Mouse (Mus musculus) limb, embryonic 15.5 days (tissue): ENCODE results near the gene Wdfy1. TPM values are rescaled to one million over a fixed set of nuclear protein-coding genes. Genes with fewer than 3 reads are reported as not detected.

Experiments
- ATAC-seq: fragments of 200-750 bp; cut with Nextera tagmentation; 2 replicates; pipeline ENCODE4 v1.8.0; 2017; ENCODE audit warnings: low read depth, moderate TSS enrichment; ENCODE audit not compliant: insufficient number of reproducible peaks, low FRiP score, low TSS enrichment
- H3K27ac ChIP-seq: fragments of 300-500 bp; sonication (generic); 2 replicates; pipeline ENCODE4 v1.5.1; 2015; ENCODE audit warnings: moderate library complexity, mild to moderate bottlenecking, inconsistent platforms
- H3K27me3 ChIP-seq: fragments of 300-500 bp; sonication (generic); 2 replicates; pipeline ENCODE4 v1.6.1; 2015; ENCODE audit warnings: inconsistent platforms
- H3K36me3 ChIP-seq: fragments of 300-500 bp; sonication (generic); 2 replicates; pipeline ENCODE4 v1.6.1; 2015; ENCODE audit warnings: inconsistent platforms
- H3K4me1 ChIP-seq: fragments of 300-500 bp; sonication (generic); 2 replicates; pipeline ENCODE4 v1.6.1; 2015; ENCODE audit warnings: inconsistent platforms
- H3K4me2 ChIP-seq: fragments of 300-500 bp; sonication (generic); 2 replicates; pipeline ENCODE4 v1.6.1; 2015; ENCODE audit warnings: mild to moderate bottlenecking, inconsistent platforms
- H3K4me3 ChIP-seq: fragments of 300-500 bp; sonication (generic); 2 replicates; pipeline ENCODE4 v1.5.1; 2015; ENCODE audit warnings: mild to moderate bottlenecking, inconsistent platforms
- H3K9ac ChIP-seq: fragments of 300-500 bp; sonication (generic); 2 replicates; pipeline ENCODE4 v1.6.1; 2015; ENCODE audit warnings: inconsistent platforms
- H3K9me3 ChIP-seq: fragments of 300-500 bp; sonication (generic); 2 replicates; pipeline ENCODE4 v1.6.1; 2016; ENCODE audit warnings: inconsistent platforms
- WGBS: fragments of 180-500 bp; shearing (Covaris S2); methylation state at CpG from one replicate; pipeline ENCODE4 v1.1.7; 2015; 5-methylcytosine and 5-hydroxymethylcytosine counted together
- polyA plus RNA-seq: library from polyadenylated mRNA; unstranded; fragments of >200 nt; fragmentation: Nextera tagmentation; extraction: Ambion mirVana; gene quantifications from 2 replicates; pipeline ENCODE4 v1.2.1, GENCODE M21; 2015

The Wdfy1 gene
- polyA plus RNA-seq, 1 experiment from 2014 or later, result 36.3 TPM

GRCm38 (mm10) chr1:79706707-79707106 lies 69.2 kb downstream of the Wdfy1 start:
- Histone ChIP-seq H3K4me1 (peaks cover 3% of the 10 kb centered on the region; the same call in 1 of the 2 replicates), H3K36me3 (peaks cover 19% of the 10 kb centered on the region), H3K4me2 (no peak overlapping the region), H3K27me3 (no peaks in the 10 kb centered on the region), H3K9me3 (no peaks in the 10 kb centered on the region), H3K9ac (no peak overlapping the region), H3K4me3 (no peak overlapping the region), H3K27ac (no peak overlapping the region)
- ATAC-seq, result no peak
- WGBS, result 84% methylated on average over 3 of the region's 3 CpGs

DNA sequence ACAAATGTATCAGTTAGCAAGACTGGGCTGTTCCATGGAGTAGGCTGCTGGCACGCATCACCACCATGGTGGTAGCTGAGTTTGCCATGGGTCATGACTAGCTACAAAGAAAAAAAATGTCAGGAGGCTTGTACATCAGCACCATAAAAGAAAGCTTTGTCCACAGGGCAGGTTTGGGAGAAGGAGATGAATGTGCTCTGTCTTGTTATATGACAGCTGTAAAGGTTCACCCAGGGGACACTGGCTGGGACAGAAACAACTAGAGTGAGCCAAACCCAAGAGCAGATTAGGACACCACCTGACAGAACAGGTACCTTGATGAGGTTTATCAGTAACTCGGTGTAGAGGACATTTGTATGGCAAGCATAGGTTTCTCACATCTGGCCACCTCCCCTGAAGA lies 71.3 kb downstream of the Wdfy1 start:
- WGBS, result 82% methylated on average over 2 of the region's 2 CpGs
- no peak overlapping the region for H3K4me3 ChIP-seq
- H3K9me3 ChIP-seq, result no peaks in the 10 kb centered on the region
- H3K4me2 ChIP-seq, result no peak overlapping the region
- no peak overlapping the region for H3K9ac ChIP-seq
- no peak overlapping the region for H3K27ac ChIP-seq
- no peaks in the 10 kb centered on the region for H3K4me1 ChIP-seq
- ATAC-seq, result no peak
- peaks cover 19% of the 10 kb centered on the region for H3K36me3 ChIP-seq
- H3K27me3 ChIP-seq, result no peaks in the 10 kb centered on the region

DNA sequence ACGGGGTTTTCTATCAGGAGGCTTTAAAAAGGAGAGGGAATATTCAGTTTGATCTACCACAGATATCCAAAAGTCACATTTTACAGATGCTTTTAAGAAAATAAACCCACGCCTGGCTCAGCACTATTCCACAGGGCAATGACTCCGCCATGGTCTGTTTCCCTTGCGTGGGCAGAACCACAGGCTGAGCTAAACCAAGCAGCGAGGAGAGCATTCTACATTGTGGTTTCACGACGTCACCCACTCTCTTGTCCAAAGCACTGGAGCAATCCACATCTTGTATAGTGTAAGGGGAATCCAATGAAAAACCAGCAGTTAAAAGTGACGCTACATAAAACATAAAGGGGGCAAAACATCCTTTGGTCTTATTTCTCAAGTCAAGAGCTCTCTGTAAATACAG lies 72.4 kb downstream of the Wdfy1 start:
- no peaks in the 10 kb centered on the region for H3K27me3 ChIP-seq
- no peak for ATAC-seq

GRCm38 (mm10) chr1:79698506-79698905 lies 77.4 kb downstream of the Wdfy1 start:
- H3K4me3 ChIP-seq, result no peak overlapping the region
- WGBS, result 85% methylated on average over 2 of the region's 2 CpGs
- H3K27ac ChIP-seq, result no peak overlapping the region
- no peaks in the 10 kb centered on the region for H3K27me3 ChIP-seq
- peaks cover 8% of the 10 kb centered on the region for H3K4me1 ChIP-seq
- no peak for ATAC-seq
- no peak overlapping the region for H3K9ac ChIP-seq
- H3K9me3 ChIP-seq, result no peaks in the 10 kb centered on the region
- no peak overlapping the region for H3K4me2 ChIP-seq
- H3K36me3 ChIP-seq, result no peaks in the 10 kb centered on the region

More for the DNA sequence above, 72.4 kb downstream of the Wdfy1 start:
- Histone ChIP-seq H3K9me3 (no peaks in the 10 kb centered on the region), H3K4me2 (no peak overlapping the region), H3K4me3 (no peak overlapping the region), H3K4me1 (no peaks in the 10 kb centered on the region), H3K27ac (no peak overlapping the region), H3K9ac (no peak overlapping the region), H3K36me3 (peaks cover 19% of the 10 kb centered on the region)
- 83% methylated on average over 8 of the region's 8 CpGs for WGBS

GRCm38 (mm10) chr1:79697382-79697781 lies 78.6 kb downstream of the Wdfy1 start:
- Histone ChIP-seq H3K9me3 (no peaks in the 10 kb centered on the region), H3K4me2 (no peak overlapping the region), H3K36me3 (no peaks in the 10 kb centered on the region), H3K27ac (no peak overlapping the region), H3K9ac (no peak overlapping the region), H3K4me1 (peaks cover 8% of the 10 kb centered on the region), H3K4me3 (no peak overlapping the region), H3K27me3 (no peaks in the 10 kb centered on the region)
- no peak for ATAC-seq
- WGBS, result 49% methylated on average over 9 of the region's 9 CpGs

- H3K4me1 ChIP-seq, result peaks cover 8% of the 10 kb centered on the region
- H3K36me3 ChIP-seq, result no peaks in the 10 kb centered on the region
- H3K9ac ChIP-seq, result no peak overlapping the region
- H3K27ac ChIP-seq, result no peak overlapping the region
- no peak overlapping the region for H3K4me3 ChIP-seq
- H3K9me3 ChIP-seq, result no peaks in the 10 kb centered on the region
- WGBS, result 54% methylated on average over 5 of the region's 5 CpGs
- no peak for ATAC-seq
- H3K27me3 ChIP-seq, result no peaks in the 10 kb centered on the region
- H3K4me2 ChIP-seq, result no peak overlapping the region
These were observed 79.0 kb downstream of the Wdfy1 start for GRCm38 (mm10) chr1:79696933-79697332.

- Histone ChIP-seq H3K9ac (no peak overlapping the region), H3K9me3 (no peaks in the 10 kb centered on the region), H3K4me1 (peaks cover 7% of the 10 kb centered on the region), H3K4me3 (no peak overlapping the region), H3K27me3 (no peaks in the 10 kb centered on the region), H3K4me2 (no peak overlapping the region), H3K27ac (no peak overlapping the region), H3K36me3 (no peaks in the 10 kb centered on the region)
- 80% methylated on average over 3 of the region's 3 CpGs for WGBS
- ATAC-seq, result no peak
These were observed 83.5 kb downstream of the Wdfy1 start for GRCm38 (mm10) chr1:79692482-79692881.

DNA sequence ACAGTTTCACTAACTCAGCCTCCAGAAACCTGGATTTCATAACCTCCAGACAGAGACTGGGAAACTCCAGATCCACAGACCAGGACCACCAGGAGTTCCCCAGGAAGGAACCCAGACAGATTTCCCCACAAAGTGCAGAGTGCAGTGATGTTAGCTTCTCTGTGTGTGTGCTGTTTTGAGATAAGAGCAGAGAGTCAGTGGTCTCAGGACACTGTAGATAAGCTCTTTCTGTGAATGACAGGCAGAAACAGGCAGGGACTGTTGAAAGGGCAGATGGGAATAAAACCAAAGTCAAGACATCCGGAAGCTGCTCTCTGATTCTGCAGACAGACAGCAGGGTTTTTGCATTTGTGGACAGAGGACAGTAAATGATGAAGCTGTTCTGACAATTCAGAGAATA lies 88.7 kb downstream of the Wdfy1 start:
- no peak overlapping the region for H3K27ac ChIP-seq
- no peaks in the 10 kb centered on the region for H3K27me3 ChIP-seq
- WGBS, result 82% methylated on average over 1 of the region's 1 CpGs
- H3K36me3 ChIP-seq, result no peaks in the 10 kb centered on the region
- no peak overlapping the region for H3K4me2 ChIP-seq
- no peaks in the 10 kb centered on the region for H3K4me1 ChIP-seq
- no peak overlapping the region for H3K4me3 ChIP-seq
- H3K9me3 ChIP-seq, result no peaks in the 10 kb centered on the region
- no peak overlapping the region for H3K9ac ChIP-seq
- no peak for ATAC-seq

DNA sequence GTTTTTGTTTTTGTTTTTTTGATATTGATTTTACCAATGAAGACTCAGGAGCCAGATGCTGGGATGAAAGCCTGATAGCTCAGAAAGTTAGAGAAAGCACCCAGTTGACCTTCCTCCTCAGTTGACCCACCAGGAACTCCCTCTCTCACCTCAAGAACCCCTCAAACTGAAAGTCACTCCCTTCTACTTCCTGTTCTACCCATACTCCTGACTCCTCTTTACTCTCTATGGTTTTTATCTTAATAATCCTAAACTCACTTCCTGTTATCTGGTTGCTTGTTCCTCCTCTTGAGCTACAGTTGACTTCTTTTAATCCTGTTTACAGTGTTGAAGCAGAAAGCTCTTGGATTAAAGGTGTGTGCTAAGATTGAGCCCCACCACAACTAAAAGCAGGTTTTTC lies 91.9 kb downstream of the Wdfy1 start:
- Histone ChIP-seq H3K4me2 (no peak overlapping the region), H3K27me3 (no peaks in the 10 kb centered on the region), H3K9ac (no peak overlapping the region), H3K9me3 (no peaks in the 10 kb centered on the region), H3K36me3 (no peaks in the 10 kb centered on the region), H3K27ac (no peak overlapping the region), H3K4me1 (no peaks in the 10 kb centered on the region), H3K4me3 (no peak overlapping the region)
- ATAC-seq, result no peak

DNA sequence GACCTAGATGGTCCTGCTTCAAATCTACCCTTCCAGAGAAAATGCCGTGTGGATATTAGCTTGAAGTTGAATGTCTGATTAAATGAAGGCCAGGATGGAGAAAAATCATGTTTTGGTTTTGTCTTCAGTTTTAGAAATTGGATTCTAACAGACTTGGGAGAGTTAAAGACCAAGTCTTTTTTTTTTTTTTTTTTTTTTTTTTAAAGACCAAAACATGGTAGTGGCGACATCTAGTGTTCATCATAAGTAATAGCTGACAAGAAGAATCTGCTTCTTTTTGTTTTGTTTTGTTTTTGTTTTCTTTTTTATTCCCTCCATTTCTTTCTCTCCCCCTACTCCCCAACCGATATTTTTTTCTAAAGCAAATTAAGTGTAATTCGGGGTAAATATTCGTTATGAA lies 93.0 kb downstream of the Wdfy1 start:
- WGBS, result 11% methylated on average over 5 of the region's 5 CpGs
- Histone ChIP-seq H3K4me3 (no peak overlapping the region), H3K9ac (no peak overlapping the region), H3K9me3 (no peaks in the 10 kb centered on the region), H3K4me2 (no peak overlapping the region), H3K27me3 (no peaks in the 10 kb centered on the region), H3K4me1 (no peaks in the 10 kb centered on the region), H3K27ac (no peak overlapping the region), H3K36me3 (no peaks in the 10 kb centered on the region)
- no peak for ATAC-seq

DNA sequence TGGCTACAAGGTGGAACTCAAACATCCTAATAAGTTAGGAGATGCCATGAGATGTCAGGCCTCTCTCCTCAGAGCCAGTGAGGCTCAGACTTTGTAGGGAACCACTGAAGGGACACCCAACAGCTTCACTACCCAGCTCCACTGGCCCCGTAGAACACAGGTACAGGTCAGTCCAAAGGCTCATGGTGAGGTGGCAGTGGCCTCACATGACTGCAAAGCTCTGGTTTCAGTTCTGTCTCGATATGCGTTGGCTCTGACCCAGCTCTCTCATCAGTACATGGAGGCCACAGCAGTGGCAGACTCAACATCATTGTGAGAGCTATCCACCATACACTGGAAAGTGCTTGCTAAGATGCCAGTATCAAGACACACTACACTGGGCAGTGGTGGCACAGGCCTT lies 95.2 kb downstream of the Wdfy1 start:
- 84% methylated on average over 3 of the region's 3 CpGs for WGBS
- H3K9ac ChIP-seq, result no peak overlapping the region
- no peak overlapping the region for H3K27ac ChIP-seq

GRCm38 (mm10) chr1:79678117-79678684 lies 97.7 kb downstream of the Wdfy1 start:
- H3K9me3 ChIP-seq, result no peaks in the 10 kb centered on the region
- no peak overlapping the region for H3K27ac ChIP-seq
- no peaks in the 10 kb centered on the region for H3K36me3 ChIP-seq
- H3K27me3 ChIP-seq, result peaks cover 9% of the 10 kb centered on the region; the same call in 1 of the 2 replicates
- WGBS, result 82% methylated on average over 8 of the region's 8 CpGs
- H3K4me2 ChIP-seq, result no peak overlapping the region
- H3K9ac ChIP-seq, result no peak overlapping the region
- H3K4me3 ChIP-seq, result no peak overlapping the region
- no peaks in the 10 kb centered on the region for H3K4me1 ChIP-seq
- ATAC-seq, result no peak

More for the DNA sequence above, 95.2 kb downstream of the Wdfy1 start:
- Histone ChIP-seq H3K4me1 (no peaks in the 10 kb centered on the region), H3K9me3 (no peaks in the 10 kb centered on the region), H3K4me2 (no peak overlapping the region), H3K4me3 (no peak overlapping the region), H3K36me3 (no peaks in the 10 kb centered on the region), H3K27me3 (no peaks in the 10 kb centered on the region)
- no peak for ATAC-seq

DNA sequence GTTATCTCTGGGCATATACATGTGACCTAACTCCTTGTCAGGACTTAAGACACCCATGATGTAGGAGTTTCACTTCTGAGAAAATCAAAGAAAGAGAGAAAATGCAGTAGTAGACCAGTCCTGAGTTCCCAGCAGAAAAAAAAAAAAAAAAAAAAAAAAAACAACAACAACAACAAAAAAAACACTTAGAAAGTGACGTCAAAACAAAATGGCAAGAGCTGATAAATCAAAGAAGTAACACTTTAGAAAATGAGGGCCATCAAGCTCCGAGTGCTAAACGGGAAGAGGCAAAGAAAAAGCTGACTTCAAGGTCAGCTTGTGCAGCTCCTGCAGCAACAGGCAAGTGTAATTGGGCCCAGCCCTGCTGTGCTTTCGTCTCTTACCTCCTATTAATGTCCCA lies 100.2 kb downstream of the Wdfy1 start:
- no peak for ATAC-seq
- H3K27me3 ChIP-seq, result peaks cover 24% of the 10 kb centered on the region; the same call in 1 of the 2 replicates
- H3K9ac ChIP-seq, result no peak overlapping the region
- H3K9me3 ChIP-seq, result no peaks in the 10 kb centered on the region
- no peak overlapping the region for H3K4me2 ChIP-seq
- H3K36me3 ChIP-seq, result no peaks in the 10 kb centered on the region
- no peak overlapping the region for H3K4me3 ChIP-seq
- H3K4me1 ChIP-seq, result peaks cover 15% of the 10 kb centered on the region
- WGBS, result 40% methylated on average over 4 of the region's 4 CpGs
- no peak overlapping the region for H3K27ac ChIP-seq
